Mouse (Mus musculus) CH12.LX (cell line): ENCODE results near the gene Cryzl2.

Source experiments
- BHLHE40 ChIP-seq: IDR thresholded peaks from 2 replicates; pipeline ENCODE4 v1.6.1; 2011; ENCODE audit warnings: mild to moderate bottlenecking, low read depth, low read length, improper control_type of control experiment
- CTCF ChIP-seq, 2 experiments: IDR thresholded peaks in 1 of 2; conservative IDR thresholded peaks in 1 of 2; 2 replicates each; pipeline ENCODE4 v1.5.1; 2011 to 2012; ENCODE audit warnings: low read depth in 2 of 2, low read length in 2 of 2, improper control_type of control experiment in 1 of 2, inconsistent platforms in 1 of 2, mild to moderate bottlenecking in 1 of 2, moderate library complexity in 1 of 2
- MAFK ChIP-seq: IDR thresholded peaks from 2 replicates; pipeline ENCODE4 v1.6.1; 2011; ENCODE audit warnings: low read length, improper control_type of control experiment; ENCODE audit not compliant: insufficient replicate concordance
- MAX ChIP-seq: IDR thresholded peaks from 2 replicates; pipeline ENCODE4 v1.6.1; 2011; ENCODE audit warnings: low read length, improper control_type of control experiment
- PAX5 ChIP-seq: IDR thresholded peaks from 2 replicates; pipeline ENCODE4 v1.6.1; 2012; ENCODE audit warnings: low read length, inconsistent platforms, mixed read lengths
- POLR2A ChIP-seq: IDR thresholded peaks from 2 replicates; pipeline ENCODE4 v1.6.1; 2011; ENCODE audit warnings: low read depth, mild to moderate bottlenecking, improper control_type of control experiment, low read length
- ZKSCAN1 ChIP-seq: IDR thresholded peaks from 2 replicates; pipeline ENCODE4 v1.6.1; 2012; ENCODE audit warnings: low read depth, inconsistent platforms, low read length, improper control_type of control experiment, borderline replicate concordance

- no peak for TF ChIP-seq MAFK
- no peak for TF ChIP-seq CTCF (conservative IDR thresholded peaks at IDR 0.05 in 1 of 2, IDR thresholded peaks at IDR 0.05 in 1 of 2; ENCODE audit: low read depth in 2 of 2, low read length in 2 of 2)
- no peak for TF ChIP-seq PAX5
- no peak for TF ChIP-seq ZKSCAN1
- TF ChIP-seq POLR2A, result no peak
- TF ChIP-seq BHLHE40, result no peak
- TF ChIP-seq MAX, result no peak
Observed at GRCm38 (mm10) chr1:157467866-157468265, 9.5 kb downstream of the Cryzl2 start.
